Mouse (Mus musculus) gastrocnemius, postnatal 14 days (tissue): ENCODE measurements around the gene Slc34a3. TPM values are rescaled to one million over a fixed set of nuclear protein-coding genes. Genes with fewer than 3 reads are reported as not detected.
A peak's percentile ranks its signal among the peaks of the same experiment; 100 is the strongest.
"Not testable (repeated sequence)": the region's sequence is repeated elsewhere in the genome, so short reads cannot be mapped to it uniquely, and the experiment has no call there.

Source experiments
- DNase-seq: peaks from one replicate; pipeline ENCODE4 v3.0.0; 2021; ENCODE audit warnings: mixed read lengths
- intact Hi-C: fragments of 180-260 bp; cut with DNase I; formaldehyde crosslinking; loops from one replicate; pipeline ENCODE4 v1.15.1; 2025; ENCODE audit warnings: low total_unique reads
- total RNA-seq, 2 experiments: library from RNA; stranded (reverse); gene quantifications; 2 replicates each; pipeline ENCODE4 v1.2.3; 2021

The Slc34a3 gene
- total RNA-seq, 2 experiments from 2014 or later = not detected

DNA sequence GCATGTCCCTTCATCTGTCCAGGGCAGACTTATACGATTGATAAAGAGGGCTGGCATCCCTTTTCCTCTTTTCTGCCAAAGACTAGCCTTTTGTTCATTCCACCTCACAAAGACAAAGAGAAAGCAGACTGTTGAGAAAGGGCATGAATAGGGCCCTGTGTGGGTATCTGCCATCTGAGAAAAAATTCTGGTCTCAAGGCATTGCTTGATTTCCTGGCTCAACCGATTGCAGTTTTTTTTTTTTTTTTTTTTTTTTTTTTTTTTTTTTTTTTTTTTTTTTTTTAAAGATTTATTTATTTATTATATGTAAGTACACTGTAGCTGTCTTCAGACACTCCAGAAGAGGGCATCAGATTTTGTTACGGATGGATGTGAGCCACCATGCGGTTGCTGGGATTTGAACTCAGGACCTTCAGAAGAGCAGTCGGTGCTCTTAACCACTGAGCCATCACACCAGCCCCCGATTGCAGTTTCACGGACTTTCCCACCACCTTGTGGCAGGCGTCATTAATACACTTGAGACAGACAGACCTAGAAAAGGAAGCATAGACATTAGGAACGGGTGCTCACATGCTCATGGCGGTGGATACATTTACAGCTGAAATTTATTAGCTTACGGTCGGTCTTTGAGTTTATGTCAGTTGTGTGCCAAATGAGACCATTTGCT, 22.4 kb upstream of the Slc34a3 start:
- DNase-seq, intact Hi-C loops: not testable (repeated sequence)

DNA sequence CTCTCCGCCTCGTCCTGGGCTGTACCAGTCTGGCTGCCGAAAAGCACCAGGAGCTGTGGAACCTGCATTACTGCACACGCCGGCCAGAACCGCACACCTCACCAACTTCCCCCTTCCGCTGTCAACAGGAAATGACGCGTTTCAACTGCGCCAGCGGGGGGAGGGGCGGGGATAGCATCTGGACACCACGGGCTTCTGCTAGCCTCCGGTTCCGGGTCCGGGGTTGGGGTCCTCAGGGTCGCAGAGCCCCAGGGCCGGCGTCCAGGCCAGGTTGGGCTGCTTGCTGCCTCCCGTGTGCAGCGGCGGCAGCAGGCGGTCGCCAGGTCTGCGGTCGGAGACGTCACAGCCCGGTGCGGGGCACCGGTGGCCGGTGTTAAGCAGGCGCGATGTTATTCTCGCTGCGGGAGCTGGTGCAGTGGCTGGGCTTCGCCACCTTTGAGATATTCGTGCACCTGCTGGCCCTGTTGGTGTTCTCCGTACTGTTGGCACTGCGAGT, 21.2 kb upstream of the Slc34a3 start, which contains the start of gene Tmem203:
Tmem203 (plus strand) TSS at position 156 of the 496 bp plus-strand sequence.
- intact Hi-C loops = no loop called here
- DNase-seq = peak; percentile 87

DNA sequence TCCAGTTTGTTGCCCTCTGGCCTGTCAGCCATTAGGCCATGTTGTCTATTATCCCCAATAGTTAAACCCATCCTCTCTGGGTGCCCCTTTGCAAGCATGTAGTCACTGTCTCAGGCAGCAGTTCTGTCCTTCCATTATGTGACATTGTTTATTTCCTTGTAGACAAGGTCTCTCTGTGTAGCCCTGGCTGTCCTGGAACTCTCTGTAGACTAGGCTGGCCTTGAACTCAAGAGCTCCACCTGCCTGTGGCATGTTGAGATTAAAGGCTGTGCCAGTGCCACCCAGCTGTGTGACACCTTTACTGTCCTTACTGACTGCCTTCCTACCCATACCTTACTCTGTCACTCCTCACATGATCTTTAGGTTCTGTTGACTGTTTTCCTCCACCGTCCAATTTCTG, 18.2 kb upstream of the Slc34a3 start:
- intact Hi-C loops = no loop called here
- DNase-seq = no peak

DNA sequence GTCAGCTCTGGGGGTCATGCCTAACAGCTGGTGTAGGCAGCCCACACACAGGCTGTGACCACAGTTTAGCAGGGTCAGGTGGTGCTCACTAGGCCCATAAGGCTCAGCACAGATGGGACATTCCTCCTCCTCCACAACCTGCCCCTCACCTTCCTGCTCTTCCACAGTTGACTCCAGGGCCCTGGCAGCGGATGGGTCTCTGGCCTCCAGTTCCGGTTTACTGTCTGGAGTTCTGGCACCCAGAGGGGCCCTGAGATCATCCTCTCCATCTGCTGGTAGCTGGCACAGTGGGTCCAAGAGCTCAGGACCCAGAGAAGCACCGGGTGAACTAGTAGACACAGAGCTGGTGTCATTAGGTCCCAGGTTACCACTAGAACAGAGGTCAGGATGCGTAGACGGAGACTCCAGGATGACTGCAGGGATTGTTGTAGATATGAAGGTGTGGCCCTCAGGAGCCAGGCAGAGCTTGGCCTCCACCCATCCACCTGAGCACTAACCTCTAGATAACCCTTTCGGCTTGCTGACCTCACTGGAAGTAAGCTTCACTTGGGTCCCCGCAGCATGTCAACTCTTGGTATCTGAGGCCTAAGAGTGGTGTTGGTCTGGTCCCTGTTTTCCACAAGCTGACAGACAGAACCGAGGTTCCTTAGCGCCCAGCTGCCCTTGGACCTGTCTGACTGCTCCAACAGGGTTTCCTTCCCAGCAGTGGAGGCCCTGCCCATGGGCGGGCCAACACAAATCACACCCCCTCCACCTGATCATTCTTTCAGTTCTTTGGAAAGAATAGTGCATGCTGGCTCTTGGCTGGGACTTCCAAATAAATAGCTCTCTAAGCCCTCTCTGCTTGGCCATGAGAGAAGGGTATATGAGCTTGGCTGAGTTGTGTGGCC, 12.3 kb upstream of the Slc34a3 start, which contains the start of gene AL732309.1:
AL732309.1 (minus strand) TSS at position 681 of the 890 bp plus-strand sequence.
- no peak for DNase-seq
- intact Hi-C loops = loop anchor here (10.0 kb wide), 1 partner anchor 52 kb away; the partner anchor contains the start of gene Tor4a

DNA sequence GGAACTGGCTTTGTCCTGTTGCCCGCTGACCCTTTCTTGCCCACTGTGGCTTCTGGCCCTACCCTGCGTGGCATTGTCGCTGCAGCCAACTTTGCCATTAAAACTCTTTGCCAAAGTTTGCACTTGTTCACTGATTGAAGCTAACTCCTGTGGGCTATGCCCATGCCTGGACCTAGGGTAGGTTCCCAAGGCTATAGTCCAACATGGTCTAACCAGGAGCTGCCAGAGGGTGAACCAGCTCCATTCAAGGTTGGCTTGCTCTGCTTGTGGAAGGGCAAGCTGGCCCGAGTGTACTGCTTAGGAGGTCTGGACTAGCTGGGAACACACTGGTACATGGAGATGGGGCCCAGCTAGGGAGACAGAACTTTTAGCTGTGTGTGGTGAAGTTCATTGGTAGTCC, 10.0 kb upstream of the Slc34a3 start:
- no peak for DNase-seq
- intact Hi-C loops = loop anchor here (10.0 kb wide), 1 partner anchor 49 kb away; the partner anchor contains the start of gene Tor4a

DNA sequence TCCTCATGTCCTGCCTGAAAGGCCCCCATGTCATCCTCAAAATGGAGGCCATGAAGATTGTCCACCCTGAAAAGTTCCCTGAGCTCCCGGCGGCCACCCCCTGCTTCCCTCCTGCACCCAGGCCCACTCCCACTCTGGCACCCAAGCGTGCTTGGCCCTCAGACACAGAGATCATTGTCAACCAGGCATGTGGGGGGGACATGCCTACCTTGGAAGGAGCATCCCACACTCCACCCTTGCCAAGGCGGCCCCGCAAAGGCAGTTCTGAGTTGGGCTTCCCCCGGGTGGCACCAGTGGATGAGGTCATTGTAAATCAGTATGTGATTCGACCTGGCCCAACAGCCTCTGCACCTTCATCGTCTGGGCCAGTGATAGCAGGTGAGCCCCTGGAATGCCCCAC, 9.2 kb upstream of the Slc34a3 start:
- intact Hi-C loops = loop anchor here (10.0 kb wide), 1 partner anchor 49 kb away; the partner anchor contains the start of gene Tor4a
- DNase-seq = no peak

DNA sequence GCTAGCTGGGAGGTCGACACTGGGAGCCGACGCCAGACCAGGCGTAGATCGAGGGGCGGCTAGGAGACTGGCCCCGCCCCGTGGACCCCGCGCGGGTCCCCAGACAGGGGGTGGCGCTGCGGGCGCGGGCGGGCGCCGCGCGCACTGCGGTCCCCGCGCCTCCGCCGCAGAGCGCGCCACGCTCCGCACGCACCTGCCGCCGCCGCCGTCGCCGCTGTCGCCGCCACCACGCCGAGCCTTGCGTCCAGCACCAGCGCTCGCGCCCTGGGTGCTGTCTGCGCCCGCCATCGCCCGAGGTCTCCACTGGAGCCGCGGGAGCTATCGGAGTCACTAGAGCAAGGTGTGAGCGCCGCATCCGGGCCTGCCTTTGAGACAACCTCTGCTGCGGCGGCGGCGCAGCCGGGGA, 7.9 kb upstream of the Slc34a3 start, which contains the start of the genes Rnf208 and Cysrt1:
Rnf208 (plus strand) TSS at position 155 of the 406 bp plus-strand sequence.
Cysrt1 (minus strand) TSS at position 352 of the 406 bp plus-strand sequence.
- intact Hi-C loops = loop anchor here (10.0 kb wide), 1 partner anchor 47 kb away; the partner anchor contains the start of gene Tor4a
- no peak for DNase-seq

DNA sequence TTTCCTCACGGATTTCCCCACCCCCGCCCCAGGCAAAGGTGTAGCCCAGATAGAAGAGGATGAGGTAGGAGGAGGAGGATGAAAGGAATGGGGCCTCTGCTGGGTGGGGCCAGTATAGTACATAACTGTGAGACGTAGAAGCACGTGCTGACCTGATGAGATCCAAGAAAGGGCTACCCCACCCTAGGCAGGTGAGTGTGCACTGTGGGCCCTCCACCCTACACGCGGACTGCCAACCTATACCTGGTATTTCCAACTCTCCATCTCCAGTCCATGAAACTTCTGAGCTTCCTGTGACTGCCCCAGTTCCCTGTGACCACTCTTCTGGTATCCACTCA, 7.2 kb upstream of the Slc34a3 start:
- intact Hi-C loops = loop anchor here (10.0 kb wide), 1 partner anchor 47 kb away; the partner anchor contains the start of gene Tor4a
- DNase-seq = no peak

DNA sequence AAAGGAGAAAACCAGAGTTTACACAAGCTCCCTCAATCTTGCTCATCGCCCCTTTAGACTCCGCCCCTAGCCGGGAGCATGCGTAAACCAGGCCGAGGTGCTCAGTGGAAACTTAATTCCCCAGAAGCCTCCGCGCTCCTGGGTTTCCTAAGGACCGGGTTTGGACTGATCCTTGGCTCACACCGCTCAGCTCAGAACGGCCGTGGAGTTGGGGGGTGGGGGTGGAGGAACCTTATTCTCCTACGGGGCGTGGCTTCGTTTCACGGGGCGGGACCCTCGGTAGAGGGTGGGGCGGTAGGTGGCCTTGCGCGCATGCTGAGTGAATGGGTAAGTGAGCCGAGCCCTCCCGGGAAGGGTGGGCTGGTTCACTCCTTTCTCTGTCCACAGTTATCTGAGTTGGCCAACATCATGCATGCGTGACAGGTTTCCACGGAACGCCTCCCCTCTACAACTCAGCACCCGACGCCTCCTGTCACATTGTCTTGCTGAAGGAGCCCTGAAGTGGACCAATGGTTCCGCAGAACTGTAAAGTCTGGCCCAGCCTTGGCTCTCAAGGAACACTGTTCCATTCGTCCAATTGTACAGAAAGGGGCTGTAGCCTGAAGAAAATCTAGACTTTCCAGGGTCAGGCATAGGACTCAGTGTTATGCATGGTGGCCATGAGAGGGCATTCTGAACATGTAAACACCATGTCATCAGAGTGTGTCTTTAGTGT, 6.7 kb upstream of the Slc34a3 start:
- peak; percentile 71 for DNase-seq

DNA sequence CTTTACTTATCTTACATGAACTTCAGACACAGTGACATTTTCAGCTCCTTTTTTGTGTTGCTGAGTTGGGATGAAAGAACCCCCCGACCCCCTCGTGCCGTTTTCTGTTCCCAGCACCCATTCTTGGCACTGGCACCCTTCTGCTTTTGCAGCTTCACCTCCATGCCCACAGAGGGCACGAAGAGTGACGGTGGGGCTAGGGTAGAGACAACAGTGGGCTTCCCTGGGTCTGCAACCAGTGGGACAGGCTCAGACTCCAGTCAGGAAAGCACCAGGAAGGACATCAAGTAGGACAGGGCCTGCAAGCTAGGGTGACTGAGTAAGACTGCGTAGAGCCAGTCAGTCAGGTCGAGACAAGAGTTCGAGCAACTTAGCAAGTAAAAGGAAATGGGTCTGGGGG, 6.1 kb upstream of the Slc34a3 start:
- DNase-seq = no peak
- intact Hi-C loops = loop anchor here (10.0 kb wide), 1 partner anchor 46 kb away; the partner anchor contains the start of gene Tor4a

More for the DNA sequence above, 6.7 kb upstream of the Slc34a3 start:
- intact Hi-C loops = loop anchor here (10.0 kb wide), 1 partner anchor 46 kb away; the partner anchor contains the start of gene Tor4a

DNA sequence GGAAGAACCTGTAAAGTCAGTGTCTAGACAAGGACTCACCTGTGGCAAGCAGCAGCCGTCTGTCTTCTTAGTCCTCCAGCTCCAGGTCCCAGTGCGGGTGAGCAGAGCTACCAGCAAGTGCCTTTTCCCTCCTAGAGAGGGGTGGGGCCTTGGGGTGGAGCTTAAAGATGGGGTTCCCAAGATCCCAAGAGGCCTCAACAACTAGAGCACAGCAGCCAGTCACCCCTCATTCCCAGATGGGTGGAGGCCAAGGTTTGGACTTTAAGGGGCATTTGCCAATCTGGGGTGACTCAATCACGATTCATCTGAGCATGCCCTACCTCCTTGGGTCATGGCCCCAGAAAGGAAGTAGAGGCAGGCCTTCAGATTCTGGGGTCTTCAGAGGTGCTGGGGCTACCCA, 5.6 kb upstream of the Slc34a3 start:
- DNase-seq = no peak
- intact Hi-C loops = loop anchor here (10.0 kb wide), 1 partner anchor 45 kb away; the partner anchor contains the start of gene Tor4a

DNA sequence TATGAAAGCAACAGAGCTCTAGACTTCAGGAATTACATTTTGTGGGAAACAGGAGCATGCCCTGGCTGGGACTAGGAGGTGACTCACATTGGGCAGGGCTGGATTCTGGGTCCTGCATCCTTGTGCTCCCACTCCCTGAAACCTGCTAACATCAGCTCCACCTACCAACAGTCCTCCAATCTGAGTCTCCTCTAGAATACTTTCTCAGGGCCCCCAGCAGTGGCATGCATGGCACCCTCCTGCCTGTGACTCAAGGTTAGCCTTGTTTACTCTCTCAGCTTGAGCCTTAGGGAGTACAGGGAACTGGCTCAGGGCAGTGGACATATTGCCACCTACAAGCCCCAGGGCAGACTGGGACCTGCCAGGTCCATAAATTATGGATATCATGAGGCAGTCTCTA, 3.9 kb upstream of the Slc34a3 start:
- no peak for DNase-seq
- intact Hi-C loops = no loop called here

DNA sequence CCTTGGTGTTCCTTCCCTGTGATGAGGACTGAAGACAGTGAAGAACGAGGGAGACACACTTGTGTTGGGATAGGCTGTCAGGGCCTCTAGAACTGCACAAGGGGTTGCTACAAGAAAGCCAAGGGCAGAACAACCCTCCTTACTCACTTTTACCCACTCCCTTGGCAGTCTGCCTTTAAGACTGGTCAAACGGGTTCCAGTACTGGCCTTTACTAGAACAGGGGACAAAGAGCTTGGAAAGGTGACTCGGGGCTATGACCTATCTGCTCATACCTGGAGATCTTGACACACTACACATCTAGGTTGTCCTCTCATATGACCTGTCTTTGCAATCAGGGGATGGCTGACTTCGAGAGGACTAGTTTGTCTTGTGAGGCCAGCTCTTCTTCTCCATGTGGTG, 3.4 kb upstream of the Slc34a3 start:
- no peak for DNase-seq
- intact Hi-C loops = no loop called here

DNA sequence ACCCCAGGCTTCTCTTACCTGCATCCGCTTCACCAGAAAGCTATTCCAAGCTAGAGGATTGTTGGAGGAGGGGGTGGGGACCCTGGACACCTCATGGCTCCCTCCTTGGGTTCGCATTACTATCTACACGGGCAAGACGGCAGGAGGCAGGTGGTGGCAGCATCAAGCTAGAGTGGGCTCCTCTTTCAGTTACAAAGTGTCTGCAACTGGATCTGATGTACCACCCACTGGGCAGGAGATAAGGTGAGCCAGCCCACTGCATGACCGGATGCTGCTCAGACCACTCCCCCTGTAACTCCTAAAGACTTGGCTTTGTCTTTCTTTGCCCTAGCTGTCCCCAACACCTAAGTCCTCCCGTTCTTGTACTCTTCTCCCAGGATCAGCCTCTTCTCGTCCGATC, 2.5 kb upstream of the Slc34a3 start, which contains the start of gene Rnf224:
Rnf224 (minus strand) TSS at position 174 of the 400 bp plus-strand sequence.
- DNase-seq = no peak
- intact Hi-C loops = no loop called here

DNA sequence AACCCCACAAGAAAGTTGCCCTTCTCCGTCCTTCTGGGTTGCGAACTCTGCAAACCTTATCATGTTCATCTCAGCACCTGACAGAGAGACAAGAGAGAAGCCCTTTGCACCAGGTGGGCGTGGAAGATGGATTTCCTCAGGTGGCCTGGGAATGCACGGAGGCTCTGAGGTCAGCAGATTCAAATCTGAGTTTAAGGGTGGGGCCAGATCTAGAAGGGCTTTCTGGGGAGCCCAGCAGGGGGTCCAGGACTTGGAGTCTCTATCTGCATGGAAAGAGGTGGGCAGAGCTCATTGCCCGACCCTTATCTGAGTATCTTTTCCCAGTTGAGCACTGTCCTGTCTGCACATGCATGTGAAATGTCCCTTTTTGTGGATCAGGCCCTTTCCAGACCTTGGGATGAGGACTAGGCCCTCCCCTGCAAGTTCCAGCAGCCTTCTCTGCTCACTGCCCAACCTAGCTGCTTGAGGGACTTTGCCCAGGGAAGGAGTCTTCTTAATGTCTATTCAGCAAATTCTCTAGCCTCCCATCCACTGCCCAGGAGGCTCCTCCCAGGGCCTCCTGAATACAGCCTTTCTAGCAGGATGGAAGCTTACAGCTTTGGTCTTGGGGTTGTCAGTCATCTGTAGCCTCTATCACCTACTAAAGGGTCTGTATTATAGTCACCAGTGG, 522 bp upstream of the Slc34a3 start:
- no peak for DNase-seq
- intact Hi-C loops = no loop called here

DNA sequence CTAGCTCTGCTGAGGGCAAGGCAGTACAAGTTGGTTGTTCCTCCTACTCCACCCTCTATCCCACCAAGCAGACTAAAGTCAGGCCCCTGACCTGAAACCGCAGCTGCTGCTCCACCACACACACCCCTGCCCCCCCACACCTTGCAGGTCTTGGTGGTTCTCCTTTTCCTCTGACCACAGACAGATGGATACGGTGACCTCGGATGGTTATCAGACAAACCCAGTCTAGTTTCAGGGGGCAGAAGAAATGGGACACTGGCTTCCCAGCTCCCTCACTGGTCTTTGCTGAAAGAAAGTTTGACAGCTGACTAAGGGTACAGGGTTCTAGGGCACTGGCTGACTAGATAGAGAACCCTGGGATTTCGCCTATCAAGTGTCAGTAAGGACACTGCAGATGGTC, 743 bp downstream of the Slc34a3 start:
- intact Hi-C loops = no loop called here
- DNase-seq = no peak

DNA sequence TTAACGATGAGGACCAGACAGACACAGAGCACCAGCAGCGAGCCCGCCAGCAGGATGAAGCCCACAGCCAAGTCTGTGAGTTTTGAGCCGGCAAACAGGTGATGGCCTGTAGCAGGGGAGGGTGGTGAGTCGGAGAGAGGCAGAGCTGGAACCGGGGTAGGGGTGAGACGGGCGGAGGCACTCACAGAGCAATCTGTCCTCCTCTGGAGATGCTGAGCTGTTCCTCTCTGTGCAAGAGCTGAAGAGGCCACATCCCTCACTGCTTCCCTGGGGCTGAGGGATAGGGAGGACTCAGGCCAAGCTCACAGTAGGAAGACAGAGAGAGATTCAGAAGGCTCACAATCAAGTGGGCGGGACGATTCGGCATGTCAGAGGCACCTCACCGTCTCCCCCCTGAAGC, 3.1 kb downstream of the Slc34a3 start:
- DNase-seq = no peak
- intact Hi-C loops = no loop called here

DNA sequence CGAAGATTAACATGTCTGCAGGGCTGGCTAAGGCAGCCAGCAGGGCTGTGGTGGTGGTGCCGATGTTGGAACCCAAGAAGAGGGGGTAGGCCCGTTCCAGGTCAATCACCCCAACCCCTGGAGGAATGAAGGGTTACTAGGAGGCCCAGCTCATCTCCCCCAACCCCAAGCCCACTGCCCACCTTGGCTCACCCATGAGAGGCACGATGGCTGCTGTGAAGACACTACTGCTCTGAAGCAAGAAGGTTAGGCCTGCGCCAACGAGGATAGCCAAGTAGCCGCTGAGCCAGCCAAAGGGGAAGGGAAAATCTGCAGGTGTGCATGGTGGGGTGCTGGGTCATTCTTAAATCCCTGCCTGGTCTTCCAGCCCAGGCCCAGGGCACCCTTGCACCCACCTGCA, 3.6 kb downstream of the Slc34a3 start:
- intact Hi-C loops = no loop called here
- DNase-seq = no peak

DNA sequence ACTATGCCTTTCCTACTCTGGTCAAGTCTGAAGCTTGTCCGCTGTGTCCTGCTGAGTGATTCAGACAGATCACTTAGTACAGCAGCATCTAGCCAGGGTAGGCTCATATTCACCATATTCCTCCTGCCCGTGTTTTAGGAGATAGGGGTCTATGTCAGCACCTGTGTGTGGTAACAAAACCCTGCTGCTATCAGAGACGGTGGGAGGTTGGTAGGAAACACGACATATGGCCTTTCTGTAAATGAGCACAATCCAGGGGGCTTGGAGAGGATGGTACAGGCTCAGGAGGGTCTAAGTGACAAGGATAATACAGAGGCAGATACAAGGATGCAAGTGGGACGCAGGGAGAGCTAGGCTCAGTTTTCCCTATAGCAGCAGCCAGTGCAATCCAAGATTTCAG, 4.6 kb downstream of the Slc34a3 start:
- no peak for DNase-seq
- intact Hi-C loops = no loop called here
